ENCODE assay signal across 7 mouse cellular contexts in the genomic region with DNA sequence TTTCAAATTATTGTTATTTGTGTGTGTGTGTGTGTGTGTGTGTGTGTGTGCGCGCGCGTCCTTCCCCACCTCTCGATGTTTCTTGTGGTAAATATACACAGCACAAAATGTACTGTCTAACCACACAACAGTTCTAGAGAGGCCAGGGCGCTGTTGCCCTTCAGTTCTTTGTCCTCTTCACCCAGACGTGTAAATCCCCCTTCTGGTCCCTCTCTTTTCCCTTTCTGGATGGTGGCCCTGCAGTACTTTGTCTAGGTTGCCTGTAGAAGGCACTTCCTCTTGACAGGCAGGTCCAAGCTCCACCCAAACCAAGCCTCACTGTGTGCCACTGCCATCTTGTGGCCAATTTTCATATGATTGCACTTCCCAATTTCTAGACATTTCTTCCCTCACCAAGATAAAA. TPM values are rescaled to one million over a fixed set of nuclear protein-coding genes. Genes with fewer than 3 reads are reported as not detected.
A peak's percentile ranks its signal among the peaks of the same experiment; 100 is the strongest.
DNase-seq lines count a peak whose midpoint lies in the region; TF ChIP-seq lines count a peak whose summit lies in the region.

No protein-coding gene starts in this region.

- peak; percentile 88 for TF ChIP-seq CTCF in cortical plate, adult 2 months (IDR thresholded peaks at IDR 0.05; ENCODE audit: extremely low read depth, insufficient read depth, low read length)
- TF ChIP-seq CTCF in small intestine, adult 2 months (IDR thresholded peaks at IDR 0.05; ENCODE audit: extremely low read depth, insufficient read length, insufficient replicate concordance, low read depth, low read length): peak; percentile 82; the same call in 1 of the 2 replicates

- no peak overlapping the region for H3K4me3 ChIP-seq in cortical plate, adult 2 months (ENCODE audit: insufficient read depth, low read length)
- peak overlapping the region; percentile 34 for H3K4me3 ChIP-seq in small intestine, adult 2 months (ENCODE audit: low read depth, low read length)

- no peaks in the 10 kb centered on the region for H3K36me3 ChIP-seq in small intestine, adult 2 months (ENCODE audit: control insufficient read depth, insufficient read depth, low read length)

- intact Hi-C loops in left cerebral cortex, postnatal 14 days (cut with DNase I): loop anchor here (1.0 to 2.0 kb wide), 3 partner anchors 74 to 204 kb away; no protein-coding TSS in a partner anchor

- no peaks in the 10 kb centered on the region for H3K27me3 ChIP-seq in small intestine, adult 2 months (ENCODE audit: control insufficient read depth, insufficient read depth, low read length)

- WGBS in small intestine, adult 2 months: 42% methylated on average over 7 of the region's 7 CpGs

- TF ChIP-seq POLR2A in cortical plate, adult 2 months (IDR thresholded peaks at IDR 0.05; ENCODE audit: extremely low read depth, insufficient read depth, low read length): no peak
- no peak for TF ChIP-seq POLR2A in small intestine, adult 2 months (IDR thresholded peaks at IDR 0.05; ENCODE audit: low read depth, low read length)

- H3K4me1 ChIP-seq in cortical plate, adult 2 months (ENCODE audit: control insufficient read depth, insufficient read depth, low read length): no peaks in the 10 kb centered on the region
- no peaks in the 10 kb centered on the region for H3K4me1 ChIP-seq in small intestine, adult 2 months (ENCODE audit: control insufficient read depth, insufficient read depth, insufficient read length, low read length)

- peak; percentile 83 for DNase-seq in adipocyte (ENCODE audit: low spot score)
- peak; percentile 69 for DNase-seq in gastrocnemius, postnatal 10 days
- peak; percentile 90 for DNase-seq in induced T-regulatory cell, adult 2 months (ENCODE audit: low read depth)
- peak; percentile 83 to 84 for DNase-seq in left cerebral cortex, postnatal 14 days (ENCODE audit: low spot score in 2 of 2)
- peak; percentile 84 for DNase-seq in mesoderm, embryonic 11.5 days (ENCODE audit: low read depth, low spot score)

- H3K27ac ChIP-seq in cortical plate, adult 2 months (ENCODE audit: insufficient read depth, low read length): no peak overlapping the region
- no peak overlapping the region for H3K27ac ChIP-seq in small intestine, adult 2 months (ENCODE audit: insufficient read depth, low read depth, low read length)

RNA-seq across cellular contexts. Expression of gene Ggt6, which starts 6.0 kb away (rescaled TPM):
- polyA plus RNA-seq in cortical plate, adult 2 months (2012; rRNA removed): 0.25 and 0.27 TPM in 2 replicates
- under 1 TPM in 1 of 2 experiments, not detected in 1; 0.28 TPM for total RNA-seq in gastrocnemius, postnatal 10 days (2021)
- total RNA-seq in left cerebral cortex, postnatal 14 days (2021): not detected
- 20.2 and 60.1 TPM in 2 replicates for polyA plus RNA-seq in small intestine, adult 2 months (2012; rRNA removed)

RNA-seq across cellular contexts. Expression of gene Mybbp1a, which starts 11.9 kb away (rescaled TPM):
- polyA plus RNA-seq in cortical plate, adult 2 months (2012; rRNA removed): 48.1 and 56.2 TPM in 2 replicates
- total RNA-seq in gastrocnemius, postnatal 10 days (2021): 10 to 100 TPM; 74.5 to 75.9 TPM
- total RNA-seq in left cerebral cortex, postnatal 14 days (2021): 10 to 100 TPM; 45.4 to 50.6 TPM
- 17.6 and 25.0 TPM in 2 replicates for polyA plus RNA-seq in small intestine, adult 2 months (2012; rRNA removed)

RNA-seq across cellular contexts. Expression of gene Smtnl2, which starts 17.8 kb away (rescaled TPM):
- polyA plus RNA-seq in cortical plate, adult 2 months (2012; rRNA removed): 0.78 and 1.6 TPM in 2 replicates
- 100 to 1,000 TPM; 145 to 153 TPM for total RNA-seq in gastrocnemius, postnatal 10 days (2021)
- total RNA-seq in left cerebral cortex, postnatal 14 days (2021): 1 to 10 TPM in 1 of 2 experiments, under 1 TPM in 1; 0.59 to 1.1 TPM
- 2.9 and 3.6 TPM in 2 replicates for polyA plus RNA-seq in small intestine, adult 2 months (2012; rRNA removed)

Comparison
In these comparisons a context has a peak if more than half of its experiments do, and no peak if none do; other contexts are left out.
1. RNA of gene Smtnl2, which starts 17.8 kb away (total RNA-seq): 145 to 153 TPM in gastrocnemius, postnatal 10 days; 0.59 to 1.1 TPM in left cerebral cortex, postnatal 14 days; every median in the first group is over 10 times any median in the second.
2. Peak in every context shown above with its lines, with median percentiles within 50 percentile points of each other: DNase-seq.